Mouse (Mus musculus) embryonic facial prominence, embryonic 13.5 days (tissue): ENCODE measurements around the gene Lima1. TPM values are rescaled to one million over a fixed set of nuclear protein-coding genes. Genes with fewer than 3 reads are reported as not detected.

ENCODE experiments used
- ATAC-seq: fragments of 200-750 bp; cut with Nextera tagmentation; 2 replicates; pipeline ENCODE4 v1.8.0; 2017; ENCODE audit warnings: low read depth; ENCODE audit not compliant: insufficient number of reproducible peaks, insufficient read depth, low FRiP score, low TSS enrichment
- H3K27ac ChIP-seq: fragments of 300-500 bp; sonication (generic); 2 replicates; pipeline ENCODE4 v1.5.1; 2015; ENCODE audit warnings: moderate library complexity, mild to moderate bottlenecking, inconsistent platforms
- H3K27me3 ChIP-seq: fragments of 300-500 bp; sonication (generic); 2 replicates; pipeline ENCODE4 v1.6.1; 2015; ENCODE audit warnings: mild to moderate bottlenecking, inconsistent platforms
- H3K36me3 ChIP-seq: fragments of 300-500 bp; sonication (generic); 2 replicates; pipeline ENCODE4 v1.6.1; 2015; ENCODE audit warnings: mild to moderate bottlenecking, inconsistent platforms
- H3K4me1 ChIP-seq: fragments of 300-500 bp; sonication (generic); 2 replicates; pipeline ENCODE4 v1.6.1; 2015; ENCODE audit warnings: inconsistent platforms
- H3K4me2 ChIP-seq: fragments of 300-500 bp; sonication (generic); 2 replicates; pipeline ENCODE4 v1.6.1; 2015; ENCODE audit warnings: moderate library complexity, mild to moderate bottlenecking, inconsistent platforms
- H3K4me3 ChIP-seq: fragments of 300-500 bp; sonication (generic); 2 replicates; pipeline ENCODE4 v1.5.1; 2015; ENCODE audit warnings: mild to moderate bottlenecking, inconsistent platforms
- H3K9ac ChIP-seq: fragments of 300-500 bp; sonication (generic); 2 replicates; pipeline ENCODE4 v1.6.1; 2015; ENCODE audit warnings: mild to moderate bottlenecking, inconsistent platforms
- H3K9me3 ChIP-seq: fragments of 300-500 bp; sonication (generic); 2 replicates; pipeline ENCODE4 v1.6.1; 2016; ENCODE audit warnings: inconsistent platforms
- WGBS: fragments of 180-500 bp; shearing (Covaris S2); methylation state at CpG from one replicate; pipeline ENCODE4 v1.1.7; 2015; ENCODE audit warnings: mixed read lengths; 5-methylcytosine and 5-hydroxymethylcytosine counted together
- polyA plus RNA-seq: library from polyadenylated mRNA; unstranded; fragments of >200 nt; fragmentation: Nextera tagmentation; extraction: Ambion mirVana; gene quantifications from 2 replicates; pipeline ENCODE4 v1.2.1, GENCODE M21; 2015

Lima1 gene
- polyA plus RNA-seq, 1 experiment from 2014 or later, result 98.4 TPM

GRCm38 (mm10) chr15:99814554-99815260, 60.5 kb downstream of the Lima1 start:
- Histone ChIP-seq H3K9me3 (peaks cover 4% of the 10 kb centered on the region; the same call in 1 of the 2 replicates), H3K27ac (no peak overlapping the region), H3K27me3 (no peaks in the 10 kb centered on the region), H3K4me2 (no peak overlapping the region), H3K9ac (no peak overlapping the region), H3K4me3 (no peak overlapping the region), H3K36me3 (peaks cover 26% of the 10 kb centered on the region), H3K4me1 (peaks cover 31% of the 10 kb centered on the region)
- ATAC-seq, result no peak
- WGBS, result 89% methylated on average over 24 of the region's 24 CpGs

GRCm38 (mm10) chr15:99813639-99814038, 61.6 kb downstream of the Lima1 start:
- Histone ChIP-seq H3K4me3 (no peak overlapping the region), H3K27me3 (no peaks in the 10 kb centered on the region), H3K9ac (no peak overlapping the region), H3K4me2 (no peak overlapping the region), H3K9me3 (peaks cover 4% of the 10 kb centered on the region; the same call in 1 of the 2 replicates), H3K36me3 (peaks cover 26% of the 10 kb centered on the region), H3K4me1 (peaks cover 38% of the 10 kb centered on the region), H3K27ac (no peak overlapping the region)
- WGBS, result 97% methylated on average over 6 of the region's 6 CpGs
- ATAC-seq, result no peak

- H3K9ac ChIP-seq, result no peak overlapping the region
- WGBS, result 63% methylated on average over 7 of the region's 7 CpGs
- H3K36me3 ChIP-seq, result peaks cover 31% of the 10 kb centered on the region
- H3K4me1 ChIP-seq, result peaks cover 46% of the 10 kb centered on the region
- no peak overlapping the region for H3K4me3 ChIP-seq
- no peak overlapping the region for H3K4me2 ChIP-seq
- H3K27ac ChIP-seq, result 0 out of 2 replicates have a peak overlapping the region, but pooled peaks have one; percentile 2
- ATAC-seq, result no peak
- H3K27me3 ChIP-seq, result no peaks in the 10 kb centered on the region
- peaks cover 4% of the 10 kb centered on the region; the same call in 1 of the 2 replicates for H3K9me3 ChIP-seq
These were observed 63.2 kb downstream of the Lima1 start for GRCm38 (mm10) chr15:99812097-99812496.

GRCm38 (mm10) chr15:99807776-99808735, 67.2 kb downstream of the Lima1 start:
- no peak overlapping the region for H3K4me3 ChIP-seq
- H3K4me1 ChIP-seq, result peaks cover 46% of the 10 kb centered on the region
- H3K27me3 ChIP-seq, result no peaks in the 10 kb centered on the region
- peaks cover 40% of the 10 kb centered on the region for H3K36me3 ChIP-seq
- no peak overlapping the region for H3K4me2 ChIP-seq
- 48% methylated on average over 21 of the region's 21 CpGs for WGBS
- H3K27ac ChIP-seq, result peak overlapping the region; percentile 45; the same call in 1 of the 2 replicates
- H3K9me3 ChIP-seq, result no peaks in the 10 kb centered on the region
- H3K9ac ChIP-seq, result no peak overlapping the region
- no peak for ATAC-seq

- Histone ChIP-seq H3K27me3 (no peaks in the 10 kb centered on the region), H3K4me1 (peaks cover 44% of the 10 kb centered on the region), H3K9ac (no peak overlapping the region), H3K36me3 (peaks cover 48% of the 10 kb centered on the region), H3K4me3 (no peak overlapping the region), H3K4me2 (no peak overlapping the region), H3K27ac (no peak overlapping the region), H3K9me3 (no peaks in the 10 kb centered on the region)
- 50% methylated on average over 7 of the region's 7 CpGs for WGBS
- no peak for ATAC-seq
These were observed 69.1 kb downstream of the Lima1 start for GRCm38 (mm10) chr15:99806171-99806570.

- Histone ChIP-seq H3K4me1 (peaks cover 44% of the 10 kb centered on the region), H3K9me3 (no peaks in the 10 kb centered on the region), H3K27me3 (no peaks in the 10 kb centered on the region), H3K36me3 (peaks cover 53% of the 10 kb centered on the region), H3K4me2 (no peak overlapping the region), H3K9ac (no peak overlapping the region), H3K4me3 (no peak overlapping the region), H3K27ac (no peak overlapping the region)
- over 99% methylated on average over 4 of the region's 4 CpGs for WGBS
- ATAC-seq, result no peak
These were observed 69.6 kb downstream of the Lima1 start for GRCm38 (mm10) chr15:99805673-99806072.

GRCm38 (mm10) chr15:99803186-99803644, 72.0 kb downstream of the Lima1 start:
- H3K27me3 ChIP-seq, result no peaks in the 10 kb centered on the region
- H3K27ac ChIP-seq, result peak overlapping the region; percentile 77
- peaks cover 49% of the 10 kb centered on the region for H3K4me1 ChIP-seq
- no peaks in the 10 kb centered on the region for H3K9me3 ChIP-seq
- peaks cover 68% of the 10 kb centered on the region for H3K36me3 ChIP-seq
- 9% methylated on average over 6 of the region's 6 CpGs for WGBS
- peak; percentile 67; the same call in 1 of the 2 replicates for ATAC-seq
- H3K4me2 ChIP-seq, result 0 out of 2 replicates have a peak overlapping the region, but pooled peaks have one; percentile 7
- no peak overlapping the region for H3K9ac ChIP-seq
- no peak overlapping the region for H3K4me3 ChIP-seq

- 0 out of 2 replicates have a peak overlapping the region, but pooled peaks have one; percentile 22 for H3K9ac ChIP-seq
- H3K4me3 ChIP-seq, result no peak overlapping the region
- H3K27ac ChIP-seq, result peak overlapping the region; percentile 77
- ATAC-seq, result no peak
- H3K9me3 ChIP-seq, result no peaks in the 10 kb centered on the region
- 19% methylated on average over 24 of the region's 24 CpGs for WGBS
- H3K4me2 ChIP-seq, result no peak overlapping the region
- H3K27me3 ChIP-seq, result no peaks in the 10 kb centered on the region
- peaks cover 47% of the 10 kb centered on the region for H3K4me1 ChIP-seq
- peaks cover 67% of the 10 kb centered on the region for H3K36me3 ChIP-seq
These were observed 73.2 kb downstream of the Lima1 start for GRCm38 (mm10) chr15:99801885-99802572.

- WGBS, result 69% methylated on average over 6 of the region's 6 CpGs
- H3K36me3 ChIP-seq, result peaks cover 60% of the 10 kb centered on the region
- H3K9ac ChIP-seq, result peak overlapping the region; percentile 8; the same call in 1 of the 2 replicates
- no peaks in the 10 kb centered on the region for H3K27me3 ChIP-seq
- no peak for ATAC-seq
- no peak overlapping the region for H3K4me3 ChIP-seq
- H3K27ac ChIP-seq, result peak overlapping the region; percentile 85
- H3K4me1 ChIP-seq, result peaks cover 47% of the 10 kb centered on the region
- H3K9me3 ChIP-seq, result no peaks in the 10 kb centered on the region
- H3K4me2 ChIP-seq, result no peak overlapping the region
These were observed 75.5 kb downstream of the Lima1 start for GRCm38 (mm10) chr15:99799706-99800105.

GRCm38 (mm10) chr15:99797898-99798297, 77.4 kb downstream of the Lima1 start:
- Histone ChIP-seq H3K4me2 (0 out of 2 replicates have a peak overlapping the region, but pooled peaks have one; percentile 11), H3K4me1 (peaks cover 34% of the 10 kb centered on the region), H3K27ac (peak overlapping the region; percentile 85), H3K27me3 (no peaks in the 10 kb centered on the region), H3K36me3 (peaks cover 67% of the 10 kb centered on the region), H3K9ac (no peak overlapping the region), H3K4me3 (no peak overlapping the region), H3K9me3 (no peaks in the 10 kb centered on the region)
- ATAC-seq, result no peak
- 67% methylated on average over 5 of the region's 5 CpGs for WGBS

- H3K27ac ChIP-seq, result no peak overlapping the region
- no peak overlapping the region for H3K4me3 ChIP-seq
- WGBS, result 82% methylated on average over 9 of the region's 9 CpGs
- peaks cover 22% of the 10 kb centered on the region for H3K4me1 ChIP-seq
- H3K9me3 ChIP-seq, result no peaks in the 10 kb centered on the region
- H3K27me3 ChIP-seq, result no peaks in the 10 kb centered on the region
- H3K36me3 ChIP-seq, result peaks cover 76% of the 10 kb centered on the region
- H3K9ac ChIP-seq, result no peak overlapping the region
- no peak overlapping the region for H3K4me2 ChIP-seq
- ATAC-seq, result no peak
These were observed 78.5 kb downstream of the Lima1 start for GRCm38 (mm10) chr15:99796735-99797134.
